Mouse (Mus musculus) bone marrow, adult 2 months (tissue): Measurements from ENCODE around the gene Antxrl.

ENCODE experiments used
- CTCF ChIP-seq: fragments of 200-500 bp; IDR thresholded peaks from 2 replicates; pipeline ENCODE4 v1.5.1; 2011; ENCODE audit warnings: low read length, control low read depth; ENCODE audit not compliant: control insufficient read depth, insufficient read depth
- POLR2A ChIP-seq: fragments of 200-500 bp; IDR thresholded peaks from 2 replicates; pipeline ENCODE4 v1.6.1; 2011; ENCODE audit warnings: low read depth, mild to moderate bottlenecking, control low read depth, low read length, borderline replicate concordance; ENCODE audit not compliant: control insufficient read depth

DNA sequence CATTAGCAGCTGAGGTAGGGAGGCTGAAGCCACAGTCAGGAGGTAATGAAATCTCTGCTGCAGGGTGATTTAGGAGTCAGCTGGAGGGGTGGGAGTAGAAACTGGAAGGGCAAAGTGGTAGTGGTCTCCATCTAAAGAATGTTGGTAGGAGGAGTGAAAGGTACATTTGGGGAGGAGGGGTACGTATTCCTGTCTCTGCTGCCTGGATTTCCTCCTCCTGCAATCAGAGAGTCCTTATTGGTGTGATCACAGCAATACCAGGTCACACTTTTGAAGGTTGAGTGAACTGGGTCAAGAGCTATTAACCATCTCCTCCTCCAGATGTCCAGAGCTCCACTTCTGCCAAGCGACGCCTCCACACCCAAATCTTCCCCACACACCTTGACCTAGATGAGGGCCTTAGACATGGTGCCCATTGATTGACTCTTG, 68.4 kb downstream of the Antxrl start:
- TF ChIP-seq CTCF (no peak), POLR2A (no peak)
